Mouse (Mus musculus): ENCODE measurements around the gene Psmc4. TPM values are rescaled to one million over a fixed set of nuclear protein-coding genes. Genes with fewer than 3 reads are reported as not detected.
A peak's percentile ranks its signal among the peaks of the same experiment; 100 is the strongest.

Gene Psmc4
- polyA plus RNA-seq, 1 experiment, result 77.1 TPM

DNA sequence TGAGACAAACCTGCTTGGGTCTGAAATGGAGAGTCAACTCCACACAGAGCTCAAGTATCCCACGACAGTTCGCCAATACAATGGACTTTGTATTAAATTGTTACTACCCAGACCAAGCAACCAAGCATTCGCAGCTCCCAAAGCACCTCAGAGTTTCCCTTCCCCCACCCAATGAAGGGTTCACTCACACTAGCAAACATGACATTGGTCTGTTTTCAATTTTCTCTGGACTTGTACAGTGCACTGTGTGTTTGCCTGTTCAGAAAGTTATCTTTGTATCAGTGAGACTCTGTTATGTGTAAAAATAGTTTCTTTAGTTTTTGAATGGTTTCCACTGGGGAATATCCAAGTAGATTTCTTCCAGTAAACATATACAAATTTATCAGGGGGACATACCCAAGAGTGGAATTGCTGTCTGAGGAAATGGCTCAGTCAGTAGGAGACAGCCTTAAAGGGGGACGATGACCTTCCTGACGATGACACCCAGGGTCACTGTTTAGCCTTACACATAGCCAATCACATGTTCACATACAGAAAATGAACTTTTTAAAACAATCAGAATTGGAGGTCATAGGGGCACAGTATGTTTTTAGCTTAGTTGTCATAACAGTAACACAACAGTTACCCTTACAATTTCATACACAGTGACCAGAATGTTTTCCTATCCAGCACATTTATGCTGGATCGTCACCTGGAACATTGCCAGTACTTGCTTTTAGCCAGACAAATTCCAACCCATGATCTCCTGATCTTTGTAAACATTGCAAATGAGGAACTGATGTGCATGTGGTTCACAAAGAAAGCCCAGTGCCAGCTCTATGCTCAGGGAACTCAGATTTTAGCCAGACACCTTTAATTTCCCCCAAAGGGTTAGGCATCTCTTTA is 3.4 kb upstream of the Psmc4 start:
- TF ChIP-seq POLR2A (IDR thresholded peaks at IDR 0.05; ENCODE audit: borderline replicate concordance, low read depth, low read length) (no peak), CTCF (IDR thresholded peaks at IDR 0.05; ENCODE audit: low read depth, low read length) (no peak)
- Histone ChIP-seq H3K4me1 (ENCODE audit: control insufficient read depth, insufficient read depth, low read length) (peaks cover 13% of the 10 kb centered on the region), H3K27ac (ENCODE audit: insufficient read depth, low read depth, low read length) (peak overlapping the region; percentile 88), H3K4me3 (ENCODE audit: insufficient read depth, low read length) (no peak overlapping the region)

GRCm38 (mm10) chr7:28050584-28050983 is 683 bp upstream of the Psmc4 start:
- no peak overlapping the region for H3K4me3 ChIP-seq (ENCODE audit: insufficient read depth, low read length)
- H3K27ac ChIP-seq (ENCODE audit: insufficient read depth, low read depth, low read length), result peak overlapping the region; percentile 31
- peaks cover 13% of the 10 kb centered on the region for H3K4me1 ChIP-seq (ENCODE audit: control insufficient read depth, insufficient read depth, low read length)
- TF ChIP-seq POLR2A (IDR thresholded peaks at IDR 0.05; ENCODE audit: borderline replicate concordance, low read depth, low read length), result no peak
- TF ChIP-seq CTCF (IDR thresholded peaks at IDR 0.05; ENCODE audit: low read depth, low read length), result no peak

GRCm38 (mm10) chr7:28044524-28044923 is 5.4 kb downstream of the Psmc4 start:
- H3K4me1 ChIP-seq (ENCODE audit: control insufficient read depth, insufficient read depth, low read length), result no peaks in the 10 kb centered on the region
- no peak overlapping the region for H3K4me3 ChIP-seq (ENCODE audit: insufficient read depth, low read length)
- H3K27ac ChIP-seq (ENCODE audit: insufficient read depth, low read depth, low read length), result no peak overlapping the region
- no peak for TF ChIP-seq POLR2A (IDR thresholded peaks at IDR 0.05; ENCODE audit: borderline replicate concordance, low read depth, low read length)
- no peak for TF ChIP-seq CTCF (IDR thresholded peaks at IDR 0.05; ENCODE audit: low read depth, low read length)

GRCm38 (mm10) chr7:28014445-28014810 is 35.5 kb downstream of the Psmc4 start:
- Histone ChIP-seq H3K4me1 (ENCODE audit: control insufficient read depth, insufficient read depth, low read length) (no peaks in the 10 kb centered on the region), H3K4me3 (ENCODE audit: insufficient read depth, low read length) (peak overlapping the region; percentile 97), H3K27ac (ENCODE audit: insufficient read depth, low read depth, low read length) (no peak overlapping the region)
- TF ChIP-seq CTCF (IDR thresholded peaks at IDR 0.05; ENCODE audit: low read depth, low read length), result no peak
- TF ChIP-seq POLR2A (IDR thresholded peaks at IDR 0.05; ENCODE audit: borderline replicate concordance, low read depth, low read length), result no peak

DNA sequence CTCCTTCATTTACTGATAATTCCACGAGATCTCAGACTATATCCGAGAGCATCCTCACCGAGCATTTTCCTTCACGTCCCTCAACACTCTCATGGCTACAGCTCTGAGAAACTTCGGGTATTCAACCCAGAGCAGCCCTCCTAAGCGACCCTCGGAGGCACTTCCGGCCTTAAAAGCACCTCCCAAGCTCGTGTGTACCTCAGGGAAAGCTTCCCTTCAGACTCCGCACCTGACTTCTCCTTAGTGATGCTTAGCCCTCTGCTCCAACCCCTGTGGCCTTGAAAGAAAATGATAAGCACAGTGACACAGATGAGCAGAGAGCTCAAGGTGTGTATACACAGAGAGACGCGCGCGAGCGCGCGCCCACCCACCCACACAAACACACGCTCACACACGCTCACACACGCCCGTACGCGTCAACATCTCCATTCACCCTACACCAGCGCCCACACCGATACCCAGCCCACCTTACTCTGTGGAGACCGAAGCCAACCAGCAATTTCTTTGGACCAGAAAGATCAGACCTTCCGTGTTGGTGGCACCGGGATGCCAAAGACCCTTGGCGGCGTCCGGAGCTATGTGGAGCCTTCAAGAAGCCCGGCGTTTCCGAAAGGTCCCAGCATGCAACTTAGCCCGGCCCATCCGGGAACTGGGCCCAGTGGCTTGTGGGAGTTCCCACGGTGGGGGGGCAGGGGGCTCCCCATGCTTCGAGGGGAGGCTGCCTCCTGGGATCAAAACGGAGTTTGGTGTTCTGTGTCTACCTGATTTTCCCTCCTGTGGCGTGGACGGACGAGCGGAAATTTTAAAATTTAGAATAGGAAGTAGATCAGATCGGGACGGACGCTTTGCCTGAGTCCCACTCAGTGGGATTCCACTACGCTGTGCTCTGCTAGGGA is 36.1 kb downstream of the Psmc4 start, which contains the start of gene Zfp850:
Gene Zfp850 (minus strand): TSS at position 567 of the 896 bp plus-strand sequence.
- TF ChIP-seq CTCF (IDR thresholded peaks at IDR 0.05; ENCODE audit: low read depth, low read length) (no peak), POLR2A (IDR thresholded peaks at IDR 0.05; ENCODE audit: borderline replicate concordance, low read depth, low read length) (no peak)

DNA sequence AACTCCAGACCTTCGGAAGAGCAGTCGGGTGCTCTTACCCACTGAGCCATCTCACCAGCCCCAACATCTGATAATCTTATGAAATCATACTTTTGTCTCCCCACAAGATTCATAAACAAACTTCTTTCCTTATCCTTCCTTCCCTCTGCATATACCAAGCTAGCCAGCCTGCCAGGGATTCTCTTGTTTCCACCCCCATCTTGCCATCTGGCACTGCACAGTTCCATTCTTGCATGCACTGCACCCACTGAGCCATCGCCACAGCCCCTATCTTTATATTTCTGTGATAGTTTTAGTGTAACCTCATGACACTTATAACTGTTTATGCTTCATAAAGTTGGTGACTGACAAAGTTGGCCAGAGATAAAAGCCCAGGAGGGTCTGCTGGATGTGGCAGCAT is 39.6 kb downstream of the Psmc4 start:
- H3K27ac ChIP-seq (ENCODE audit: insufficient read depth, low read depth, low read length), result no peak overlapping the region
- H3K4me1 ChIP-seq (ENCODE audit: control insufficient read depth, insufficient read depth, low read length), result no peaks in the 10 kb centered on the region
- no peak overlapping the region for H3K4me3 ChIP-seq (ENCODE audit: insufficient read depth, low read length)
- TF ChIP-seq POLR2A (IDR thresholded peaks at IDR 0.05; ENCODE audit: borderline replicate concordance, low read depth, low read length) (no peak), CTCF (IDR thresholded peaks at IDR 0.05; ENCODE audit: low read depth, low read length) (no peak)

More for the DNA sequence above, 36.1 kb downstream of the Psmc4 start, which contains the start of gene Zfp850:
- Histone ChIP-seq H3K4me1 (ENCODE audit: control insufficient read depth, insufficient read depth, low read length) (no peaks in the 10 kb centered on the region), H3K4me3 (ENCODE audit: insufficient read depth, low read length) (peak within 1 kb of the TSS; percentile 97), H3K27ac (ENCODE audit: insufficient read depth, low read depth, low read length) (no peak within 1 kb of the TSS)

Other genes starting within 250 kb of the Psmc4 start
- gene Zfp626, start 242.9 kb downstream of the Psmc4 start, polyA plus RNA-seq (2012; ENCODE audit: insufficient read depth, insufficient read length, missing spikeins), result 8.5 and 9.0 TPM in 2 replicates
- 2.7 and 3.1 TPM in 2 replicates for gene Zfp59, start 211.5 kb downstream of the Psmc4 start, polyA plus RNA-seq (2012; ENCODE audit: insufficient read depth, insufficient read length, missing spikeins)
- 6.5 and 7.8 TPM in 2 replicates for gene Zfp607a, start 192.6 kb downstream of the Psmc4 start, polyA plus RNA-seq (2012; ENCODE audit: insufficient read depth, insufficient read length, missing spikeins)
- 8.4 and 9.4 TPM in 2 replicates for gene Zfp974, start 120.6 kb downstream of the Psmc4 start, polyA plus RNA-seq (2012; ENCODE audit: insufficient read depth, insufficient read length, missing spikeins)
- gene Zfp780b, start 70.9 kb downstream of the Psmc4 start, polyA plus RNA-seq (2012; ENCODE audit: insufficient read depth, insufficient read length, missing spikeins), result 14.6 and 19.0 TPM in 2 replicates
- 0.91 and 1.0 TPM in 2 replicates for gene Zfp850, start 36.0 kb downstream of the Psmc4 start, polyA plus RNA-seq (2012; ENCODE audit: insufficient read depth, insufficient read length, missing spikeins)
- not detected in 2 replicates for gene Fcgbp, start 21.1 kb upstream of the Psmc4 start, polyA plus RNA-seq (2012; ENCODE audit: insufficient read depth, insufficient read length, missing spikeins)
- not detected in 2 replicates for gene 9530053A07Rik, start 79.4 kb upstream of the Psmc4 start, polyA plus RNA-seq (2012; ENCODE audit: insufficient read depth, insufficient read length, missing spikeins)
- 49.4 and 60.6 TPM in 2 replicates for gene Fbl, start 119.6 kb upstream of the Psmc4 start, polyA plus RNA-seq (2012; ENCODE audit: insufficient read depth, insufficient read length, missing spikeins)
- gene Dyrk1b, start 129.4 kb upstream of the Psmc4 start, polyA plus RNA-seq (2012; ENCODE audit: insufficient read depth, insufficient read length, missing spikeins), result 18.7 and 20.7 TPM in 2 replicates
- gene Eid2, start 217.8 kb upstream of the Psmc4 start, polyA plus RNA-seq (2012; ENCODE audit: insufficient read depth, insufficient read length, missing spikeins), result 1.6 and 2.5 TPM in 2 replicates
- gene Eid2b, start 227.6 kb upstream of the Psmc4 start, polyA plus RNA-seq (2012; ENCODE audit: insufficient read depth, insufficient read length, missing spikeins), result 4.3 and 4.6 TPM in 2 replicates
- gene Selenov, start 241.1 kb upstream of the Psmc4 start, polyA plus RNA-seq (2012; ENCODE audit: insufficient read depth, insufficient read length, missing spikeins), result not detected in 2 replicates